Mouse (Mus musculus): ENCODE data around the gene Tenm1. TPM values are rescaled to one million over a fixed set of nuclear protein-coding genes. Genes with fewer than 3 reads are reported as not detected.

Tenm1 gene
- polyA plus RNA-seq, 1 experiment from 2014 or later = 18.5 TPM

DNA sequence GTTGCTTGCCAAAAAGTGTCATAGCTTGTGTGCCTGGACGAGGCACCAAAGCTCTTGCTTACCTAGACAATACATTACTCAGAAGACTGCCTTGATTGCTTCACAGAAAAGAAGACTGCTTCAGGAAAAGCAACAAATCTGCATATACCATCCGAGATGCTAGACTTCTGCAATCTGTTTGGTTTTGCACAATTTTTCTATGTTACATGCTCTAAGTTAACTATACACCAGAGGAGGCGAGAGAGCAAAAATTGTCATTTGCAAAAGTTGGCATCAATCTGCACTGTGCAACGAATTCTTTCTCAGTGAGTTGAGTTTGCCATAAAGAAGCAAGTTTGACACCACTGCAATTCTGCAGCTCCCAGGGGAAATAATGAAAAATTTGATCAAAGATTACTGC, 193.1 kb downstream of the Tenm1 start:
- H3K27ac ChIP-seq (replicated peaks) = no peak overlapping the region
- no peaks in the 10 kb centered on the region for H3K27me3 ChIP-seq
- H3K36me3 ChIP-seq = no peaks in the 10 kb centered on the region
- no peak overlapping the region for H3K9ac ChIP-seq (replicated peaks)
- WGBS = 64% methylated on average over 4 of the region's 4 CpGs
- H3K4me1 ChIP-seq = no peaks in the 10 kb centered on the region
- H3K9me3 ChIP-seq = no peaks in the 10 kb centered on the region
- H3K4me2 ChIP-seq (replicated peaks) = no peak overlapping the region
- no peak for ATAC-seq (replicated peaks)
- no peak overlapping the region for H3K4me3 ChIP-seq

DNA sequence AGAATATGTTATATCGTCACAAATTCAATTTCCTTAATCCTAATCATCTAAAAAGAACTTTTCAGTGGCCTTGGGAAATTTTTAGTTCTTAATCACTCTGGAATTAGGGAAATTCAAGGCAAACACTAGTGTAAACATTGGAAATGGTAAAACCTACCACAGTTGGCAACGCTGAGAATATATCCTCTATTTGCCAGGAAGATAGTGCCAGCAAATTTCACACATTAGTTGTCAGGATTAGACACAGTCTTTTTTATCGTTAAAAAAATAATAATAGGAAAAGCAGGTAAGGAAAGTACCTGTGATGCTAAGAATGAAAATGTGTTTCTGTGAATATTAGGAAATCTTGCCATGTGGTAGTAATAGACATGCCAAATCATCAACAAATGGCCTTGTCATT, 223.9 kb downstream of the Tenm1 start:
- Histone ChIP-seq H3K9me3 (no peaks in the 10 kb centered on the region), H3K36me3 (no peaks in the 10 kb centered on the region)
- ATAC-seq (replicated peaks) = no peak

DNA sequence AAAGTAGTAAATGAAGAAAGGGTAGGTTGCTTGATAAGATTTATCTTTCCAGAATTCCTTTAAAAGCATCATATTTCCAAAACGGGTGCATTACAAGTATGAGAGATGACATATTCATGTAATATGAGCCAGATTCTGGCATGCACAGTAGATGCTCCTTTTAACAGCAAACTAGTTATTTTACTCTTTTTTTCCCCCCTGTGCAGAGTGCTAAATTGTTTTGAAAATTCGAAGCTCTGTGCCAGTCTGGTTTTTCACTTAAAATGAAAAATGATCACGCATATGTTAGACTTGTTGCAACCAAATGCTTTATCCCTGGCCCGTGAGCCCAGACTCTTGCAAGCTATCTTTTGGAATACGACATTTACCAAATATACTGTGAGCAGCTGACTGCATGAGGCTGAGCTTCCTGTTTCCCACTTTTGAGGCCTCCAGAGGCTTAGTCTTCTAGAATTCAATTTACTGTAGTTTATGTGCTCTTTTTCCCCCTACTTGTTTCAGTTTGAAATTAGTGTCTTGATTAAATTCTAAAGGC, 226.6 kb downstream of the Tenm1 start:
- peak; percentile 60; the same call in 1 of the 2 replicates for ATAC-seq (replicated peaks)
- H3K27ac ChIP-seq (replicated peaks) = no peak overlapping the region
- H3K36me3 ChIP-seq = no peaks in the 10 kb centered on the region
- no peaks in the 10 kb centered on the region for H3K9me3 ChIP-seq
- no peak overlapping the region for H3K9ac ChIP-seq (replicated peaks)
- 77% methylated on average over 5 of the region's 5 CpGs for WGBS
- no peak overlapping the region for H3K4me3 ChIP-seq
- no peaks in the 10 kb centered on the region for H3K4me1 ChIP-seq
- H3K4me2 ChIP-seq (replicated peaks) = no peak overlapping the region
- no peaks in the 10 kb centered on the region for H3K27me3 ChIP-seq

More for the DNA sequence above, 223.9 kb downstream of the Tenm1 start:
- 81% methylated on average over 3 of the region's 3 CpGs for WGBS
- Histone ChIP-seq H3K4me2 (replicated peaks) (no peak overlapping the region), H3K4me3 (no peak overlapping the region), H3K27ac (replicated peaks) (no peak overlapping the region), H3K9ac (replicated peaks) (no peak overlapping the region), H3K27me3 (no peaks in the 10 kb centered on the region), H3K4me1 (no peaks in the 10 kb centered on the region)

DNA sequence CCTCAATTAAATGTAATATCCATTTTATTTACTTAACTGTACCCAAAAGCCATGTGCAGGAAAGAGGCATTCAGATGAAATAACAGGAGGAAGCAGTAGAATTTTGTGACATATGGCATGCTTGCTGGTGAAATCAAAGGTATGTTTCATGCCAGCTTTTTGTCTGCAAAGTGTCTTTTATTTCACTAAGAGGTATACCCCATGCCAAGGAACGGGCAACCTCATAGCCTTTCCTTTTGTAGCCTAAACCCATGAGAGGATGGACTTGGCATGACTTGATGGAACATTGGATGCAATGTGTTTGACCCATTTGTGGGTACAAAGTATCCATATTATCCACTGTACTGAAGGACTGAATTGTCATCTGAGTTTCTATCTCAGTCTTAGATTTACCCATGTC, 246.0 kb downstream of the Tenm1 start:
- H3K27me3 ChIP-seq = no peaks in the 10 kb centered on the region
- 65% methylated on average over 1 of the region's 1 CpGs for WGBS

DNA sequence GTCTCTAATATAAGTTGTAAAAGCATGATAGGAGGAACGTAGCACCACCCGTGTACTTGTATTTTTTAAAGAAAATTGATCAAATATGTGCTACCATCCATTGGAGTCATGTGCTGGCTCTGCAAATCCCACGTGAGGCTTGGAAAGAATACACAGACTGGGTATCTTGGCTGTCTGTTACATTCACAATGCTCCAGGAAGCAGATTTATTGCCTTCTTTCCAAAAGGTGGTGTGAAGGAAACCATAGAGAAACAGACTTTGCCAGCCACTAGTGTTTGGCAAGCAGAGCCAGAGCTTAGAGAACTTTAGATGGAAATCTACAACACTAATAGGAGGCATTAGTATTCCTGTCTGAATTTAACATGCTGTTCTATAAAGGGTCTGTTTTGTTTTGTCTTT, 277.4 kb downstream of the Tenm1 start:
- no peak for ATAC-seq (replicated peaks)
- H3K4me3 ChIP-seq = no peak overlapping the region

More for the DNA sequence above, 246.0 kb downstream of the Tenm1 start:
- Histone ChIP-seq H3K9me3 (no peaks in the 10 kb centered on the region), H3K4me1 (no peaks in the 10 kb centered on the region), H3K4me3 (no peak overlapping the region), H3K36me3 (no peaks in the 10 kb centered on the region), H3K9ac (replicated peaks) (no peak overlapping the region), H3K27ac (replicated peaks) (no peak overlapping the region), H3K4me2 (replicated peaks) (no peak overlapping the region)
- ATAC-seq (replicated peaks) = no peak

DNA sequence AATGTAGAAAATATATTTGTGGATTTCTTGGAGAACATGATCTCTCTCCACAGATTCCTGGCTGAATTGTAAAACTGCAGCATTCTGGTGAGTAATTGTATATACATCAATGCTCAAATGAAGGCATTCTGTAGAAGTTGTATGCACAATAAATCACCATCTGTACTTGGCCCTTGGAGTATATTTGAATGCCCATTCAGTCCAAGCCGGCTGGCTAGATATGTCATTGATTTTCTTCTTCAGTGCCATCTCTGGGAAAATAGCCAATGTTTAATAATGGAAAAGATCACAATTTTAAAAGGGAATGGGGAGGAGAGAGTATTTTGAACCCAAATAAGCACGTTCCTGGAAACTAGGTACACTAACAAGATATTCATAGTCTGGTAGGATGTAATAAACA, 299.2 kb downstream of the Tenm1 start:
- Histone ChIP-seq H3K4me1 (no peaks in the 10 kb centered on the region), H3K9me3 (no peaks in the 10 kb centered on the region), H3K4me3 (no peak overlapping the region), H3K9ac (replicated peaks) (no peak overlapping the region), H3K36me3 (no peaks in the 10 kb centered on the region), H3K4me2 (replicated peaks) (no peak overlapping the region), H3K27ac (replicated peaks) (no peak overlapping the region), H3K27me3 (no peaks in the 10 kb centered on the region)
- WGBS = 42% methylated on average over 2 of the region's 2 CpGs
- no peak for ATAC-seq (replicated peaks)

More for the DNA sequence above, 277.4 kb downstream of the Tenm1 start:
- H3K27ac ChIP-seq (replicated peaks) = no peak overlapping the region
- H3K4me1 ChIP-seq = no peaks in the 10 kb centered on the region
- no peak overlapping the region for H3K4me2 ChIP-seq (replicated peaks)
- 68% methylated on average over 3 of the region's 3 CpGs for WGBS
- no peak overlapping the region for H3K9ac ChIP-seq (replicated peaks)
- H3K27me3 ChIP-seq = no peaks in the 10 kb centered on the region
- no peaks in the 10 kb centered on the region for H3K9me3 ChIP-seq
- no peaks in the 10 kb centered on the region for H3K36me3 ChIP-seq

DNA sequence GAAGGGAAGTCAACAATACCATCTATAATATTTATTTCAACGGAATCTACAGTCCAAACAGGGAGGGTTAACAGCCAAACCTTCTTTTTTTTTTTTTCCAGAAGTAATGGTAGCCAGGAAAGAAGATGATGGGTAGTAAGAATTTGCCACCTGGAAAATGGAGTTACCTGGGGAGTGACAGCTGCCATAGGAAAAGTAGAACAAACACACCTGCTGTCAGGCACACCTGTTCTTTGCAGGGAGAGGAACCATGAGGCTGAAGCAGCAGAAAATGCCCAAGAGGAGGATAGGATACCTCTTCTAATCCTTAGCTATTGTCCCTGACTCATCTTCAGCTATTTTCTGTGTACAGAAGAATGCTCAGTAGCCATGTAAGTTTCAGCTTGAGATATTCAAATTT, 306.4 kb downstream of the Tenm1 start:
- no peak overlapping the region for H3K27ac ChIP-seq (replicated peaks)
- WGBS = 65% methylated on average over 1 of the region's 1 CpGs
- no peaks in the 10 kb centered on the region for H3K27me3 ChIP-seq
- no peak overlapping the region for H3K4me3 ChIP-seq
- ATAC-seq (replicated peaks) = no peak
- no peak overlapping the region for H3K9ac ChIP-seq (replicated peaks)
- no peak overlapping the region for H3K4me2 ChIP-seq (replicated peaks)
- no peaks in the 10 kb centered on the region for H3K36me3 ChIP-seq
- no peaks in the 10 kb centered on the region for H3K4me1 ChIP-seq
- H3K9me3 ChIP-seq = no peaks in the 10 kb centered on the region

DNA sequence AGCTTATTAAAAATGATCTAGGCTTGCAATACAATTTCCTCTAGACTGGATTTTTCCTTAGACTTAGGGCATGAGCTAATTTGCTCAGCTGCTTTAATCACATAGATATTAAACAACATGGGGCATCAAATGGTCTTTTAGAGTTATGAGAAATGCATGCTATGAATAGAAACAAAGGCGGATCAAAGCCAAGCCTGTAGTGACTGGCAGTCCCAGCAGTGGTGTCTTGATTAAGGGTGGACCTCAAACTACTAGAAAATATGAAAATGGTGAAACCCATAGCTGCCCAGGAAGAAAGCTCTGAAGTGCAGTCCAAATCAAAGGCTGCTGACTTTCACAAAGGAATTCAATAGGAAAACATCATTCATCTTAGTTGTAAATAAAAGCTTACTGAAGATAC, 306.9 kb downstream of the Tenm1 start:
- H3K4me2 ChIP-seq (replicated peaks) = no peak overlapping the region
- H3K36me3 ChIP-seq = no peaks in the 10 kb centered on the region
- H3K4me3 ChIP-seq = no peak overlapping the region
- H3K27ac ChIP-seq (replicated peaks) = no peak overlapping the region
- no peaks in the 10 kb centered on the region for H3K9me3 ChIP-seq
- WGBS = 88% methylated on average over 1 of the region's 1 CpGs
- no peak overlapping the region for H3K9ac ChIP-seq (replicated peaks)
- H3K27me3 ChIP-seq = no peaks in the 10 kb centered on the region
- ATAC-seq (replicated peaks) = no peak
- no peaks in the 10 kb centered on the region for H3K4me1 ChIP-seq

DNA sequence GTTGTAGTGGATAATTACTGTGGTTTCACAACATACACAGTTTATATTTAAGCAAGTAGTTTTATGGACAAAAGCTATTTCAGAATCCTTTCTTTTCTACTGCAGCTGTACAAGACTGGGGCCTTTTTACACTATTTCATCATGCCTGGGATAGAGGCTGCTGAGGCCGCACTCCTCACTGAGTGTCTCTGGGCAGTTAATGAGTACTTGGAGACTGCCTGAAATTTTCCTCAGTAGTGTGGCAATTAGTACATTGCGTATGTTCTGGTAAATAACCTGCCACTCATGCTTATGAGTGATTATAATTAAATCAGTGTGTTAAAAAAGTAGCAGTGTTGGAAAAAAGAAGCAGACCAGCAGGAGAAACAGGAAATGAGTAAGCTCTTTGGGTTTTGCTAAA, 442.8 kb downstream of the Tenm1 start:
- 38% methylated on average over 2 of the region's 2 CpGs for WGBS
- H3K4me1 ChIP-seq = no peaks in the 10 kb centered on the region
- H3K9ac ChIP-seq (replicated peaks) = no peak overlapping the region
- H3K4me3 ChIP-seq = no peak overlapping the region
- H3K4me2 ChIP-seq (replicated peaks) = no peak overlapping the region
- H3K27ac ChIP-seq (replicated peaks) = no peak overlapping the region
- H3K27me3 ChIP-seq = no peaks in the 10 kb centered on the region
- no peaks in the 10 kb centered on the region for H3K36me3 ChIP-seq
- H3K9me3 ChIP-seq = no peaks in the 10 kb centered on the region
- ATAC-seq (replicated peaks) = peak; percentile 57; the same call in 1 of the 2 replicates

DNA sequence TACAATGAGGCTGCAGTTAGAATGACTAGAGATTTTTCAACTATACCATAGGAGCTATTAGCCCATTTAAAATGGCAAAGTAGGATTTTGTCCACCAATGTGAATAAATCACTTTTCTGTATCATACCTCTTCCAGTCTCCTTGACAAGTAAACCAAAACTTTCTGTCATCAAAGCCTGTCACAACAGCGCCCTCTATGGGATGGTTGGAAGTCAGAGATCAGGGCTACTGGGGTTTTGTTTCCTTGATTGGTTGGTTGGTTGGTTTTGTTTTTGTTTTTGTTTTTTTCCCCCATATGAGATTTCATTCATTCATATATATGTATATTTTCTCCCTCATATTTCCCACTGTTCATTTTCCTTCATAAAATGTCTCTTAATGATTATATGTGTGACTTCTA, 455.4 kb downstream of the Tenm1 start:
- no peaks in the 10 kb centered on the region for H3K4me1 ChIP-seq
- H3K9me3 ChIP-seq = no peaks in the 10 kb centered on the region
- H3K9ac ChIP-seq (replicated peaks) = no peak overlapping the region
- H3K36me3 ChIP-seq = no peaks in the 10 kb centered on the region
- no peak overlapping the region for H3K27ac ChIP-seq (replicated peaks)
- no peak overlapping the region for H3K4me2 ChIP-seq (replicated peaks)
- ATAC-seq (replicated peaks) = no peak
- no peaks in the 10 kb centered on the region for H3K27me3 ChIP-seq
- H3K4me3 ChIP-seq = no peak overlapping the region
- WGBS = 0% methylated on average over 1 of the region's 1 CpGs

DNA sequence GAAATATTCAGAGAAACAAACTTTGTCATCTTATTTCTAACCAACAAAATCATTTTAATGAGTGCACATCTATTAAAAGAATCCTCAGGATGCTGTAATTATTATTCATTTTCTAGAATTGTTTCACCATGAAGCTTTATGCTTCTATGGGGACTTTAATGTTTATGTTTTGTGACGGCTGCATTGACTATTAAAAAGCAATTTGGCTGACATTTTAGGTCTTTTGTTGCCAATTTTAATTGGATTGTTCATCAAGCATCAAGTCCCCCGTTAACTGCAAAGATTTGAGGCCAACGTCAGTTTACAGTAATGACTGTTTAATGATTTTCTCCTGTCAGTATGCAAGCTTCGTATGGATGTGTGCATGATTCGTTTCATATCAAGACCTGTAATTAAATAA, 461.3 kb downstream of the Tenm1 start:
- Histone ChIP-seq H3K9me3 (no peaks in the 10 kb centered on the region), H3K4me2 (replicated peaks) (no peak overlapping the region), H3K27me3 (no peaks in the 10 kb centered on the region), H3K4me3 (no peak overlapping the region), H3K27ac (replicated peaks) (no peak overlapping the region), H3K4me1 (no peaks in the 10 kb centered on the region), H3K36me3 (no peaks in the 10 kb centered on the region), H3K9ac (replicated peaks) (no peak overlapping the region)
- no peak for ATAC-seq (replicated peaks)
- WGBS = 36% methylated on average over 5 of the region's 5 CpGs

DNA sequence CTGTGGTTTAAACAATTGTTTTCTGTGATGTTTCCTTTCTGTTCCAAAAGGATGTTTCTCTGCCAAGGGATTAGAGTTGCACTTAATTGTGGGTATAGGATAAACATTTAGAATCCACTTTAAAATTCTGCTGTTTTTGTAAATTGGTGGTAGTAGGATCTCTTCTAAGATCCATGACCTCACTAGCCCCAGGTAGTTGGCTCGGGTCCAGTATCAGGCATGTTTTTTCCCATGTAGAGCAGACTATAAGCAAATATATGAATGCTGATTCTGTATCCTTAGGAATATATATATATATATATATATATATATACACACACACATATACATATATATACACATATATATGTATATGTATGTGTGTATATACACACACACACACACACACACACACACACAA, 567.2 kb downstream of the Tenm1 start:
- no peak for ATAC-seq (replicated peaks)
- no peak overlapping the region for H3K27ac ChIP-seq (replicated peaks)
- H3K36me3 ChIP-seq = no peaks in the 10 kb centered on the region
- H3K4me1 ChIP-seq = no peaks in the 10 kb centered on the region
- no peak overlapping the region for H3K4me2 ChIP-seq (replicated peaks)
- no peaks in the 10 kb centered on the region for H3K9me3 ChIP-seq
- WGBS = 75% methylated on average over 1 of the region's 1 CpGs
- no peak overlapping the region for H3K4me3 ChIP-seq
- no peak overlapping the region for H3K9ac ChIP-seq (replicated peaks)
- H3K27me3 ChIP-seq = no peaks in the 10 kb centered on the region

DNA sequence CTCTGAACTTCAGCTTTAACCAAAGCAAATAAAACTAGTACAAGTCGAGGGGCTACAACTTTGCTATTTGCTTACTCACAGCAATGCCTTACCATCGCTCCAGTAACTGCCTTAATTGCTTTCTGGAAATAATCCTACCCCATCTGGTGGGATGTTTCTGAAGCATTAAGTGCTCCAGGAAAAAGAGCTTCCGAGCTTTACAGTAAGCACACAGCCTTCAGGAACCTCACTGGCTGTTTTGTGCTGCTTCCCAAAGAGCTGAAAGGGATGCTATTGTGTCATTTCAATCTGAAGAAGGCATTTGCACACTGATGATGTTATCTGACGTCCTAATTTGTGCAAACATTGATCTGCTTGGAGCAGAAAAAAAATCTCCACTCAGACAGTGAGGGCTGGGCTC, 647.4 kb downstream of the Tenm1 start:
- ATAC-seq (replicated peaks) = no peak; the same call in 1 of the 2 replicates
- Histone ChIP-seq H3K4me1 (no peaks in the 10 kb centered on the region), H3K9me3 (no peaks in the 10 kb centered on the region), H3K27ac (replicated peaks) (no peak overlapping the region), H3K36me3 (no peaks in the 10 kb centered on the region), H3K4me3 (no peak overlapping the region), H3K9ac (replicated peaks) (no peak overlapping the region), H3K4me2 (replicated peaks) (no peak overlapping the region), H3K27me3 (no peaks in the 10 kb centered on the region)
- WGBS = 37% methylated on average over 4 of the region's 4 CpGs

All from forebrain, embryonic 15.5 days (tissue).